In genomic region chr14:50869889-50870804, GRCm38 (mm10) we compare ENCODE assay signal across 8 mouse cellular contexts. TPM values are rescaled to one million over a fixed set of nuclear protein-coding genes. Genes with fewer than 3 reads are reported as not detected.
DNase-seq lines count a peak whose midpoint lies in the region; ATAC-seq lines count a peak whose summit lies in the region.

Gene Tep1 (minus strand): TSS chr14:50870560.

- no peaks in the 10 kb centered on the region for H3K9me3 ChIP-seq in erythroblast, embryonic 14.5 days (ENCODE audit: control insufficient read depth, low read length)
- no peaks in the 10 kb centered on the region for H3K9me3 ChIP-seq in heart, embryonic 12.5 days (replicated peaks)
- H3K9me3 ChIP-seq in kidney, embryonic 16.5 days (ENCODE audit: low read length) = no peaks in the 10 kb centered on the region
- no peaks in the 10 kb centered on the region for H3K9me3 ChIP-seq in liver, embryonic 12.5 days (replicated peaks)

- WGBS in heart, embryonic 12.5 days = 7% methylated on average over 32 of the region's 32 CpGs
- 6% methylated on average over 30 of the region's 32 CpGs for WGBS in kidney, embryonic 16.5 days
- WGBS in liver, embryonic 12.5 days (ENCODE audit: insufficient replicate concordance) = 5% methylated on average over 32 of the region's 32 CpGs

- peak; percentile 85 for ATAC-seq in CD4-positive, CD25-positive, alpha-beta regulatory T cell, adult 4 months
- ATAC-seq in heart, embryonic 12.5 days (ENCODE audit: insufficient number of reproducible peaks, low FRiP score) = peak; percentile 85
- peak; percentile 94 for ATAC-seq in kidney, embryonic 16.5 days (ENCODE audit: low FRiP score, low TSS enrichment)
- peak; percentile 87 for ATAC-seq in liver, embryonic 12.5 days

- no peaks in the 10 kb centered on the region for H3K27me3 ChIP-seq in erythroblast, embryonic 14.5 days (ENCODE audit: control insufficient read depth)
- H3K27me3 ChIP-seq in heart, embryonic 12.5 days (replicated peaks) = no peaks in the 10 kb centered on the region
- H3K27me3 ChIP-seq in kidney, embryonic 16.5 days (ENCODE audit: insufficient read depth, low read length) = no peaks in the 10 kb centered on the region
- no peaks in the 10 kb centered on the region for H3K27me3 ChIP-seq in liver, embryonic 12.5 days (replicated peaks)
- no peaks in the 10 kb centered on the region for H3K27me3 ChIP-seq in splenic B cell, adult 2 months (ENCODE audit: control insufficient read depth, insufficient read depth, low read length, poor library complexity, severe bottlenecking)

- H3K36me3 ChIP-seq in erythroblast, embryonic 14.5 days (ENCODE audit: control insufficient read depth) = no peaks in the 10 kb centered on the region
- peaks cover 10% of the 10 kb centered on the region; the same call in 1 of the 2 replicates for H3K36me3 ChIP-seq in heart, embryonic 12.5 days
- no peaks in the 10 kb centered on the region for H3K36me3 ChIP-seq in kidney, embryonic 16.5 days (ENCODE audit: insufficient read depth, low read length)
- H3K36me3 ChIP-seq in liver, embryonic 12.5 days = no peaks in the 10 kb centered on the region
- peaks cover 3% of the 10 kb centered on the region for H3K36me3 ChIP-seq in splenic B cell, adult 2 months (ENCODE audit: control insufficient read depth, insufficient read depth, low read length, poor library complexity, severe bottlenecking)

- H3K9ac ChIP-seq in heart, embryonic 12.5 days = peak within 1 kb of the TSS; percentile 64
- H3K9ac ChIP-seq in kidney, embryonic 16.5 days (replicated peaks; ENCODE audit: low read length) = peak within 1 kb of the TSS; percentile 77
- peak within 1 kb of the TSS; percentile 64 for H3K9ac ChIP-seq in liver, embryonic 12.5 days

- DNase-seq in brain, embryonic 18.5 days (ENCODE audit: low read depth, low spot score) = peak; percentile 12
- DNase-seq in naive thymus-derived CD4-positive, alpha-beta T cell, adult 2 months (ENCODE audit: low read depth) = peak; percentile 83
- peak; percentile 77 for DNase-seq in splenic B cell, adult 2 months (ENCODE audit: low read depth, low spot score)

- H3K27ac ChIP-seq in heart, embryonic 12.5 days (ENCODE audit: poor library complexity, severe bottlenecking) = peak within 1 kb of the TSS; percentile 48; the same call in 1 of the 2 replicates
- H3K27ac ChIP-seq in kidney, embryonic 16.5 days (ENCODE audit: low read length) = peak within 1 kb of the TSS; percentile 93
- H3K27ac ChIP-seq in liver, embryonic 12.5 days = peak within 1 kb of the TSS; percentile 64; the same call in 1 of the 2 replicates

- H3K4me1 ChIP-seq in erythroblast, embryonic 14.5 days (ENCODE audit: control insufficient read depth) = peaks cover 17% of the 10 kb centered on the region
- H3K4me1 ChIP-seq in heart, embryonic 12.5 days (replicated peaks) = no peaks in the 10 kb centered on the region
- H3K4me1 ChIP-seq in kidney, embryonic 16.5 days (ENCODE audit: insufficient read depth, low read length) = peaks cover 6% of the 10 kb centered on the region; the same call in 1 of the 2 replicates
- H3K4me1 ChIP-seq in liver, embryonic 12.5 days = peaks cover 16% of the 10 kb centered on the region

- peak within 1 kb of the TSS; percentile 68 for H3K4me2 ChIP-seq in heart, embryonic 12.5 days
- peak within 1 kb of the TSS; percentile 74 for H3K4me2 ChIP-seq in kidney, embryonic 16.5 days (replicated peaks; ENCODE audit: low read depth, low read length)
- peak within 1 kb of the TSS; percentile 77 for H3K4me2 ChIP-seq in liver, embryonic 12.5 days

- peak within 1 kb of the TSS; percentile 69 for H3K4me3 ChIP-seq in erythroblast, embryonic 14.5 days (replicated peaks)
- peak within 1 kb of the TSS; percentile 66 for H3K4me3 ChIP-seq in heart, embryonic 12.5 days
- peak within 1 kb of the TSS; percentile 71 for H3K4me3 ChIP-seq in kidney, embryonic 16.5 days (ENCODE audit: low read length)
- peak within 1 kb of the TSS; percentile 66 for H3K4me3 ChIP-seq in liver, embryonic 12.5 days

RNA-seq across cellular contexts. Expression of gene Tep1, which starts in this region (rescaled TPM):
- 10 to 100 TPM; 16.1 to 24.3 TPM for polyA plus RNA-seq in CD4-positive, CD25-positive, alpha-beta regulatory T cell, adult 4 months (2017; shearing (Covaris generic))
- 0.05 TPM in 1 of 2 replicates, not detected in the other for polyA plus RNA-seq in erythroblast, embryonic 14.5 days (2012)
- polyA plus RNA-seq in heart, embryonic 12.5 days (2016; fragmentation: Nextera tagmentation; extraction: Ambion mirVana) = 6.0 and 6.1 TPM in 2 replicates
- polyA plus RNA-seq in kidney, embryonic 16.5 days (2015; fragmentation: Nextera tagmentation; extraction: Ambion mirVana) = 9.6 and 10.2 TPM in 2 replicates
- 2.2 and 3.2 TPM in 2 replicates for polyA plus RNA-seq in liver, embryonic 12.5 days (2016; fragmentation: Nextera tagmentation; extraction: Ambion mirVana)

Comparison
In these comparisons a context has a peak if more than half of its experiments do, and no peak if none do; other contexts are left out.
1. Peak in every context shown above with its lines: DNase-seq, ATAC-seq, H3K4me3 ChIP-seq and H3K27ac ChIP-seq.
2. DNase-seq: peak in every context shown above with its lines; median percentile 83 in naive thymus-derived CD4-positive, alpha-beta T cell, adult 2 months; 77 in splenic B cell, adult 2 months; 12 in brain, embryonic 18.5 days.